Mouse (Mus musculus): Measurements from ENCODE around the gene Zfp131. TPM values are rescaled to one million over a fixed set of nuclear protein-coding genes. Genes with fewer than 3 reads are reported as not detected.

The Zfp131 gene
- polyA plus RNA-seq, 1 experiment, result 40.8 TPM

GRCm38 (mm10) chr13:119791580-119792135 is 969 bp upstream of the Zfp131 start:
- TF ChIP-seq POLR2A (IDR thresholded peaks at IDR 0.05; ENCODE audit: insufficient read depth, low read length) (no peak), CTCF (IDR thresholded peaks at IDR 0.05; ENCODE audit: low read depth, low read length) (no peak), EP300 (IDR thresholded peaks at IDR 0.05; ENCODE audit: insufficient read depth, low read depth, low read length) (no peak)
- Histone ChIP-seq H3K4me1 (ENCODE audit: control insufficient read depth, insufficient read depth, low read length) (no peaks in the 10 kb centered on the region), H3K36me3 (ENCODE audit: control insufficient read depth, insufficient read depth, low read length, poor library complexity, severe bottlenecking) (peaks cover 19% of the 10 kb centered on the region), H3K27me3 (ENCODE audit: control insufficient read depth, insufficient read depth, low read length, poor library complexity, severe bottlenecking) (no peaks in the 10 kb centered on the region), H3K9ac (ENCODE audit: low read depth, poor library complexity, severe bottlenecking) (peak overlapping the region; percentile 85), H3K9me3 (replicated peaks; ENCODE audit: control insufficient read depth, insufficient read depth, low read length, poor library complexity, severe bottlenecking) (no peaks in the 10 kb centered on the region), H3K4me3 (ENCODE audit: low read depth, low read length) (peak overlapping the region; percentile 74), H3K27ac (ENCODE audit: insufficient read depth, low read length) (peak overlapping the region; percentile 76)

GRCm38 (mm10) chr13:119789851-119790717 is 605 bp downstream of the Zfp131 start:
- Histone ChIP-seq H3K9me3 (replicated peaks; ENCODE audit: control insufficient read depth, insufficient read depth, low read length, poor library complexity, severe bottlenecking) (no peaks in the 10 kb centered on the region), H3K4me3 (ENCODE audit: low read depth, low read length) (peak overlapping the region; percentile 98), H3K27me3 (ENCODE audit: control insufficient read depth, insufficient read depth, low read length, poor library complexity, severe bottlenecking) (no peaks in the 10 kb centered on the region), H3K27ac (ENCODE audit: insufficient read depth, low read length) (peak overlapping the region; percentile 38; the same call in 1 of the 2 replicates), H3K36me3 (ENCODE audit: control insufficient read depth, insufficient read depth, low read length, poor library complexity, severe bottlenecking) (peaks cover 31% of the 10 kb centered on the region), H3K9ac (ENCODE audit: low read depth, poor library complexity, severe bottlenecking) (peak overlapping the region; percentile 85), H3K4me1 (ENCODE audit: control insufficient read depth, insufficient read depth, low read length) (no peaks in the 10 kb centered on the region)
- TF ChIP-seq CTCF (IDR thresholded peaks at IDR 0.05; ENCODE audit: low read depth, low read length), result no peak
- TF ChIP-seq EP300 (IDR thresholded peaks at IDR 0.05; ENCODE audit: insufficient read depth, low read depth, low read length), result no peak
- no peak for TF ChIP-seq POLR2A (IDR thresholded peaks at IDR 0.05; ENCODE audit: insufficient read depth, low read length)

- Histone ChIP-seq H3K9me3 (replicated peaks; ENCODE audit: control insufficient read depth, insufficient read depth, low read length, poor library complexity, severe bottlenecking) (no peaks in the 10 kb centered on the region), H3K4me3 (ENCODE audit: low read depth, low read length) (no peak overlapping the region)
These were observed 7.1 kb downstream of the Zfp131 start for GRCm38 (mm10) chr13:119783581-119783980.

GRCm38 (mm10) chr13:119768541-119768940 is 22.1 kb downstream of the Zfp131 start:
- H3K4me1 ChIP-seq (ENCODE audit: control insufficient read depth, insufficient read depth, low read length), result no peaks in the 10 kb centered on the region
- no peaks in the 10 kb centered on the region for H3K27me3 ChIP-seq (ENCODE audit: control insufficient read depth, insufficient read depth, low read length, poor library complexity, severe bottlenecking)
- no peak overlapping the region for H3K27ac ChIP-seq (ENCODE audit: insufficient read depth, low read length)
- H3K9ac ChIP-seq (ENCODE audit: low read depth, poor library complexity, severe bottlenecking), result no peak overlapping the region
- peaks cover 75% of the 10 kb centered on the region for H3K36me3 ChIP-seq (ENCODE audit: control insufficient read depth, insufficient read depth, low read length, poor library complexity, severe bottlenecking)
- no peak overlapping the region for H3K4me3 ChIP-seq (ENCODE audit: low read depth, low read length)
- H3K9me3 ChIP-seq (replicated peaks; ENCODE audit: control insufficient read depth, insufficient read depth, low read length, poor library complexity, severe bottlenecking), result no peaks in the 10 kb centered on the region
- no peak for TF ChIP-seq EP300 (IDR thresholded peaks at IDR 0.05; ENCODE audit: insufficient read depth, low read depth, low read length)
- TF ChIP-seq CTCF (IDR thresholded peaks at IDR 0.05; ENCODE audit: low read depth, low read length), result no peak
- no peak for TF ChIP-seq POLR2A (IDR thresholded peaks at IDR 0.05; ENCODE audit: insufficient read depth, low read length)

More at GRCm38 (mm10) chr13:119783581-119783980, 7.1 kb downstream of the Zfp131 start:
- Histone ChIP-seq H3K27ac (ENCODE audit: insufficient read depth, low read length) (no peak overlapping the region), H3K9ac (ENCODE audit: low read depth, poor library complexity, severe bottlenecking) (no peak overlapping the region), H3K27me3 (ENCODE audit: control insufficient read depth, insufficient read depth, low read length, poor library complexity, severe bottlenecking) (no peaks in the 10 kb centered on the region), H3K36me3 (ENCODE audit: control insufficient read depth, insufficient read depth, low read length, poor library complexity, severe bottlenecking) (peaks cover 69% of the 10 kb centered on the region), H3K4me1 (ENCODE audit: control insufficient read depth, insufficient read depth, low read length) (no peaks in the 10 kb centered on the region)
- no peak for TF ChIP-seq CTCF (IDR thresholded peaks at IDR 0.05; ENCODE audit: low read depth, low read length)
- no peak for TF ChIP-seq POLR2A (IDR thresholded peaks at IDR 0.05; ENCODE audit: insufficient read depth, low read length)
- TF ChIP-seq EP300 (IDR thresholded peaks at IDR 0.05; ENCODE audit: insufficient read depth, low read depth, low read length), result no peak

GRCm38 (mm10) chr13:119766480-119766879 is 24.2 kb downstream of the Zfp131 start:
- Histone ChIP-seq H3K9ac (ENCODE audit: low read depth, poor library complexity, severe bottlenecking) (no peak overlapping the region), H3K9me3 (replicated peaks; ENCODE audit: control insufficient read depth, insufficient read depth, low read length, poor library complexity, severe bottlenecking) (no peaks in the 10 kb centered on the region), H3K27me3 (ENCODE audit: control insufficient read depth, insufficient read depth, low read length, poor library complexity, severe bottlenecking) (no peaks in the 10 kb centered on the region), H3K27ac (ENCODE audit: insufficient read depth, low read length) (no peak overlapping the region), H3K4me1 (ENCODE audit: control insufficient read depth, insufficient read depth, low read length) (no peaks in the 10 kb centered on the region), H3K4me3 (ENCODE audit: low read depth, low read length) (no peak overlapping the region), H3K36me3 (ENCODE audit: control insufficient read depth, insufficient read depth, low read length, poor library complexity, severe bottlenecking) (peaks cover 56% of the 10 kb centered on the region)
- no peak for TF ChIP-seq CTCF (IDR thresholded peaks at IDR 0.05; ENCODE audit: low read depth, low read length)
- TF ChIP-seq POLR2A (IDR thresholded peaks at IDR 0.05; ENCODE audit: insufficient read depth, low read length), result no peak
- no peak for TF ChIP-seq EP300 (IDR thresholded peaks at IDR 0.05; ENCODE audit: insufficient read depth, low read depth, low read length)

DNA sequence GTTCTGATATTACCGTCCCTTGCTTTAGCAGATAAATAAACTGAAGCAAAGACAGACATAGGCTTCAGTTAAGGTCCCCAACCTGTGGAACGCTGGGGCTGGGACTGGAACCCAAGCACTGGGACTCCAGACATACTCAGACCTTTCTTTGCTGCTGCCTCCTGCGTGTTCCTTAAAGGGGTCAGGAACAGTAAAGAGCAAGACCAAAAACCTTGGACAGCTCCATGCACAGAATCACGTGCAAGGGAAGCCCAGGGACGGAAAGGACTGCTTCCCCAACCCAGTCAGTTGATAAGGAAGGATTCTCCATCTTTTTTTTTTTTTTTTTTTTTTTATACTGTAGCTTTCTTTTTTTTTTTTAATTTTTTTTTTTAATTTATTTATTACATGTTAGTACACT is 33.9 kb downstream of the Zfp131 start:
- H3K27ac ChIP-seq (ENCODE audit: insufficient read depth, low read length), result no peak overlapping the region
- TF ChIP-seq CTCF (IDR thresholded peaks at IDR 0.05; ENCODE audit: low read depth, low read length) (no peak), POLR2A (IDR thresholded peaks at IDR 0.05; ENCODE audit: insufficient read depth, low read length) (no peak), EP300 (IDR thresholded peaks at IDR 0.05; ENCODE audit: insufficient read depth, low read depth, low read length) (no peak)
- H3K9me3 ChIP-seq (replicated peaks; ENCODE audit: control insufficient read depth, insufficient read depth, low read length, poor library complexity, severe bottlenecking), result no peaks in the 10 kb centered on the region
- H3K4me3 ChIP-seq (ENCODE audit: low read depth, low read length), result no peak overlapping the region
- H3K27me3 ChIP-seq (ENCODE audit: control insufficient read depth, insufficient read depth, low read length, poor library complexity, severe bottlenecking), result no peaks in the 10 kb centered on the region
- H3K36me3 ChIP-seq (ENCODE audit: control insufficient read depth, insufficient read depth, low read length, poor library complexity, severe bottlenecking), result peaks cover 3% of the 10 kb centered on the region; the same call in 1 of the 2 replicates
- no peak overlapping the region for H3K9ac ChIP-seq (ENCODE audit: low read depth, poor library complexity, severe bottlenecking)
- H3K4me1 ChIP-seq (ENCODE audit: control insufficient read depth, insufficient read depth, low read length), result no peaks in the 10 kb centered on the region

Data from ES-Bruce4 (cell line).